Mouse (Mus musculus) hindbrain, postnatal 0 days (tissue): ENCODE results near the gene Gm20503. TPM values are rescaled to one million over a fixed set of nuclear protein-coding genes. Genes with fewer than 3 reads are reported as not detected.
A peak's percentile ranks its signal among the peaks of the same experiment; 100 is the strongest.

ENCODE experiments used
- ATAC-seq: fragments of 200-750 bp; cut with Nextera tagmentation; 2 replicates; pipeline ENCODE4 v1.8.0; 2017; ENCODE audit warnings: mild to moderate bottlenecking, moderate TSS enrichment, moderate library complexity
- DNase-seq: peaks from one replicate; pipeline ENCODE4 v3.0.0-alpha.2; 2015; ENCODE audit warnings: low spot score
- H3K27ac ChIP-seq: fragments of 300-500 bp; sonication (generic); 2 replicates; pipeline ENCODE4 v1.5.1; 2014; ENCODE audit warnings: mild to moderate bottlenecking
- H3K27me3 ChIP-seq: fragments of 300-500 bp; sonication (generic); 2 replicates; pipeline ENCODE4 v1.6.1; 2014; ENCODE audit warnings: low read length, mixed read lengths; ENCODE audit not compliant: insufficient read depth
- H3K36me3 ChIP-seq: fragments of 300-500 bp; sonication (generic); 2 replicates; pipeline ENCODE4 v1.6.1; 2014; ENCODE audit warnings: low read length, mixed read lengths; ENCODE audit not compliant: insufficient read depth
- H3K4me1 ChIP-seq: fragments of 300-500 bp; sonication (generic); 2 replicates; pipeline ENCODE4 v1.6.1; 2014; ENCODE audit warnings: antibody characterized with exemption, low read length, mixed read lengths; ENCODE audit not compliant: insufficient read depth
- H3K4me2 ChIP-seq: fragments of 300-500 bp; sonication (generic); 2 replicates; pipeline ENCODE4 v1.6.1; 2014; ENCODE audit warnings: low read depth, mild to moderate bottlenecking, low read length, moderate library complexity, mixed read lengths
- H3K4me3 ChIP-seq: fragments of 300-500 bp; sonication (generic); 2 replicates; pipeline ENCODE4 v1.5.1; 2014; ENCODE audit warnings: low read length
- H3K9ac ChIP-seq: fragments of 300-500 bp; sonication (generic); replicated peaks from 2 replicates; pipeline ENCODE4 v1.6.1; 2014; ENCODE audit warnings: mild to moderate bottlenecking, low read length, moderate library complexity, mixed read lengths
- H3K9me3 ChIP-seq: fragments of 300-500 bp; sonication (generic); 2 replicates; pipeline ENCODE4 v1.6.1; 2016; ENCODE audit warnings: low read length, mixed read lengths
- CTCF ChIP-seq: IDR thresholded peaks from 2 replicates; pipeline ENCODE4 v1.5.1; 2016; ENCODE audit warnings: antibody characterized with exemption, control low read depth, low read depth
- WGBS: fragments of 180-500 bp; shearing (Covaris S2); extraction: QIAGEN DNeasy Blood & Tissue Kit; methylation state at CpG from one replicate; pipeline ENCODE4 v1.1.7; 2014; 5-methylcytosine and 5-hydroxymethylcytosine counted together
- polyA plus RNA-seq: library from polyadenylated mRNA; unstranded; fragments of >200 nt; fragmentation: Nextera tagmentation; extraction: Ambion mirVana; gene quantifications from 2 replicates; pipeline ENCODE4 v1.2.1, GENCODE M21; 2015
- total RNA-seq: library from RNA; depleted of rRNA; stranded (reverse); fragments of >200 nt; gene quantifications from 2 replicates; pipeline ENCODE4 v1.2.3, GENCODE M21; 2014

The Gm20503 gene
- total and polyA plus RNA-seq, 2 experiments from 2014 or later: 11.7 TPM; not detected in 1

GRCm38 (mm10) chr4:58982806-58983205 is 20.2 kb upstream of the Gm20503 start:
- Histone ChIP-seq H3K36me3 (no peaks in the 10 kb centered on the region), H3K27ac (no peak overlapping the region), H3K4me2 (no peak overlapping the region), H3K9me3 (no peaks in the 10 kb centered on the region), H3K27me3 (no peaks in the 10 kb centered on the region), H3K4me3 (no peak overlapping the region), H3K9ac (no peak overlapping the region), H3K4me1 (no peaks in the 10 kb centered on the region)
- no peak for ATAC-seq
- 90% methylated on average over 8 of the region's 8 CpGs for WGBS
- no peak for TF ChIP-seq CTCF
- DNase-seq: no peak

DNA sequence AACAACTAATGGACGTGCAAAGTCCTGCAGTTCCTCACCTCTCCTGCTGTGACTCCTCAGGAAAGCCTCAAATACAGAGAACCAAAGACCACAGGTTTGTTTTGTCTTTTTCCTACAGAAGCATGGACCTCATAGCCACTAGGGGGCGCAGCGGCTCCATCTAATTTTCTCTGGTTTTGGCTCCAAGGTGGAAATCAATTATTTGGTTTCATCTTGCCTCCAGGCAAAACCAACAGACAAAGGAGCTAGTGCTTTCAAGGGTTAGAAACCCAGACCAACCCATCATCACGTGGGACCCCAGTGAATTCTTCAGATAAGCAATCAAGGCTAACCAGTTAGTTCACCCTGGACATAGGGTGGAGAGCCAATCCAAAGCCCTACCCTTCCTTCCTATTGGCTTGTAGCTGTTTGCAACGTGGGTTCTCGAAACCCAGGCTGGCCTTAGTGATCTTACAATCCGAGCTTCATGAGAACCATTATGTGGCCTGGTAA is 17.8 kb upstream of the Gm20503 start:
- peak; percentile 85 for TF ChIP-seq CTCF
- no peaks in the 10 kb centered on the region for H3K36me3 ChIP-seq
- peak; percentile 83 for DNase-seq
- peak; percentile 48; the same call in 1 of the 2 replicates for ATAC-seq
- no peak overlapping the region for H3K9ac ChIP-seq
- no peaks in the 10 kb centered on the region for H3K27me3 ChIP-seq
- H3K4me1 ChIP-seq: no peaks in the 10 kb centered on the region
- no peaks in the 10 kb centered on the region for H3K9me3 ChIP-seq
- H3K27ac ChIP-seq: no peak overlapping the region
- no peak overlapping the region for H3K4me2 ChIP-seq
- no peak overlapping the region for H3K4me3 ChIP-seq
- WGBS: 24% methylated on average over 7 of the region's 7 CpGs

DNA sequence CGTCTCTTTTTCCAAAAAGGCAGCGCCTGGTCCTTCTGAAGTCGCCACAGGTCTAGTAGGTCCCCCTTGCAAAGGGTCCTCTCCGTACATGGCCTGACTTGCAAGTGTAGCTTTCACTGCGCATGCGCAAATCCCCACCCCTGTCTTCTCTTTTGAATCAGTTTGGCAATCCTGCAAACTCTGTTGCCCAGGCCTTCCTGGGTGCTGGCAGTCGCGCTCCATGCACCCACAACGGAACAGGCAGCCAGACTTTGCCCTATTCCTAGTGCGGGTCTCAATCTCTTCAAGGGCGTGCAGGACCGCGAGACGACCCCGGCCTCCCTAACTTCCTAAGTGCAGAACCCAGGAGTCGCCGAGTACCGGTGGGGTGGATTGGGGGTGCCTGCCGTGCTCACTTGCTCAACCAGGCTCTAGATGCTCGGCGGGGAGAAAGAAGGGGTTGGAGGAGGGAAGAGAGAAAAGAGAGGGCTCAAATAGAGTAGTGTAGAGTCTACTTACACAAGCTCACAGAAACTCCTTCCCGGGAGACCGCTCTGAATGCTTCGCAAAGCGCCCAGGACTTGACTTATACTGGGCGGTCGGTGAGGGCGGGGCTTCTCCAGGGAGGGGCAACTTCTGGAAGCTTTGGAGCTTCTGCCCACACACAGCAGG is 16.3 kb upstream of the Gm20503 start, which contains the start of gene Ptgr1:
Gene Ptgr1 (minus strand): TSS at position 580 of the 651 bp plus-strand sequence.
- no peak for TF ChIP-seq CTCF
- DNase-seq: peak; percentile 88
- Histone ChIP-seq H3K4me3 (peak within 1 kb of the TSS; percentile 53), H3K36me3 (no peaks in the 10 kb centered on the region), H3K9ac (peak within 1 kb of the TSS; percentile 51), H3K27me3 (no peaks in the 10 kb centered on the region), H3K9me3 (no peaks in the 10 kb centered on the region), H3K27ac (peak within 1 kb of the TSS; percentile 45; the same call in 1 of the 2 replicates), H3K4me2 (peak within 1 kb of the TSS; percentile 99), H3K4me1 (no peaks in the 10 kb centered on the region)
- under 1% methylated on average over 28 of the region's 28 CpGs for WGBS
- ATAC-seq: peak; percentile 69

- Histone ChIP-seq H3K4me2 (no peak overlapping the region), H3K27me3 (no peaks in the 10 kb centered on the region), H3K9me3 (no peaks in the 10 kb centered on the region), H3K9ac (no peak overlapping the region), H3K4me1 (no peaks in the 10 kb centered on the region), H3K4me3 (no peak overlapping the region), H3K27ac (no peak overlapping the region), H3K36me3 (no peaks in the 10 kb centered on the region)
- DNase-seq (no peak), ATAC-seq (no peak)
- no peak for TF ChIP-seq CTCF
- 69% methylated on average over 7 of the region's 7 CpGs for WGBS
Observed at GRCm38 (mm10) chr4:58989303-58989898, 13.6 kb upstream of the Gm20503 start.

DNA sequence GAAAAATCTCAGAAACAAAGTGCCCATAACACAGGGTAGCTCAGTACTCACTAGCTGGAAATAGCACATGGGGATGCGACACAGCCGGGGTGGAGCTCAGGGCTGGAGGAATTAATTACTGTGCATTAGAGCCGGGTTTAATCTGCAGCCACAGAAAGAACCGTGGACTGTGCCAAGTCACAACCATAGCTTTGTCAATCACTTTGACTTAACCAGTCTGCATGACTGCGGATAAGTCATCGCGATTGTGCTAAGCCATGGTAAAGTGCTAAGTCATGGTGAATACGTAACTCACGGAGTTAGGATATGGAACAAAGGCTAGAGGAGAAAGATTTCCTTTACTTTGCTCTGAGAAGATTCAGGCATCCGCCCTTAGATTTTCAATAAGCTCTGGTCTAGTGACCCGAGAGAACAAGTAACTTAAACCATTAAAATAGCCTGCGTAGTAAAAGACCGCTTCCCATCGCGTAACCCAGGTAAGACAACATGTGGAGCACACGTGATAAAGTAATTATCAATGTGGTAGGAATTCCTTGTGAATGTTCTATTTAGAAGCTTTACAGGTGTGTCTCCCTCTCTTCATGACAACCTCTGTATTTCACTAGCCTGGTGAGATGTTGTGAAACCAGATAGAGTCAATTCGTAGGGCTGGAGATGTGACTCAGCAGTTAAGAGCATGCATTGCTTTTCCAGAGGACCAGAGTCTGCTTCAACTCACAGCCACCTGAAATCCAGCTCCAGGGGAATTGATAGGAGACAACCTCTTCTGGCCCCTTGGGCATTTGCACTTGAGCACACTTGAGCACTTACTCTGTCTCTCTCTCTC is 12.2 kb upstream of the Gm20503 start:
- DNase-seq (peak; percentile 41), ATAC-seq (no peak)
- H3K36me3 ChIP-seq: no peaks in the 10 kb centered on the region
- no peak overlapping the region for H3K4me3 ChIP-seq
- no peak for TF ChIP-seq CTCF
- 74% methylated on average over 17 of the region's 17 CpGs for WGBS
- H3K9me3 ChIP-seq: no peaks in the 10 kb centered on the region
- H3K4me2 ChIP-seq: no peak overlapping the region
- no peaks in the 10 kb centered on the region for H3K4me1 ChIP-seq
- no peaks in the 10 kb centered on the region for H3K27me3 ChIP-seq
- H3K9ac ChIP-seq: no peak overlapping the region
- H3K27ac ChIP-seq: no peak overlapping the region

- WGBS: 76% methylated on average over 5 of the region's 5 CpGs
- no peak for TF ChIP-seq CTCF
- ATAC-seq: no peak
Observed at GRCm38 (mm10) chr4:58992195-58992594, 10.8 kb upstream of the Gm20503 start.

More at GRCm38 (mm10) chr4:58992195-58992594, 10.8 kb upstream of the Gm20503 start:
- no peak overlapping the region for H3K27ac ChIP-seq
- no peak for DNase-seq
- H3K27me3 ChIP-seq: no peaks in the 10 kb centered on the region
- no peak overlapping the region for H3K4me2 ChIP-seq
- H3K9ac ChIP-seq: no peak overlapping the region
- no peaks in the 10 kb centered on the region for H3K4me1 ChIP-seq
- H3K36me3 ChIP-seq: no peaks in the 10 kb centered on the region
- no peak overlapping the region for H3K4me3 ChIP-seq
- no peaks in the 10 kb centered on the region for H3K9me3 ChIP-seq
